Mouse (Mus musculus) hindbrain, embryonic 10.5 days (tissue): Measurements from ENCODE around the gene Trp53tg5. TPM values are rescaled to one million over a fixed set of nuclear protein-coding genes. Genes with fewer than 3 reads are reported as not detected.

ENCODE experiments used
- DNase-seq: peaks from one replicate; pipeline ENCODE4 v3.0.0-alpha.2; 2017; ENCODE audit warnings: low spot score
- H3K27ac ChIP-seq: fragments of 300-500 bp; sonication (generic); 2 replicates; pipeline ENCODE4 v1.5.1; 2016; ENCODE audit warnings: mild to moderate bottlenecking, moderate library complexity
- H3K27me3 ChIP-seq: fragments of 300-500 bp; sonication (generic); 2 replicates; pipeline ENCODE4 v1.6.1; 2016; ENCODE audit warnings: mild to moderate bottlenecking; ENCODE audit not compliant: poor library complexity, insufficient read depth, severe bottlenecking
- H3K36me3 ChIP-seq: fragments of 300-500 bp; sonication (generic); 2 replicates; pipeline ENCODE4 v1.6.1; 2016; ENCODE audit warnings: mild to moderate bottlenecking, moderate library complexity
- H3K4me1 ChIP-seq: fragments of 300-500 bp; sonication (generic); replicated peaks from 2 replicates; pipeline ENCODE4 v1.6.1; 2016; ENCODE audit warnings: mild to moderate bottlenecking
- H3K4me3 ChIP-seq: fragments of 300-500 bp; sonication (generic); 2 replicates; pipeline ENCODE4 v1.5.1; 2016; ENCODE audit warnings: mild to moderate bottlenecking, moderate library complexity
- H3K9me3 ChIP-seq: fragments of 300-500 bp; sonication (generic); 2 replicates; pipeline ENCODE4 v1.6.1; 2016; ENCODE audit warnings: mild to moderate bottlenecking, moderate library complexity
- WGBS: fragments of 180-500 bp; shearing (Covaris S2); methylation state at CpG from one replicate; pipeline ENCODE4 v1.1.7; 2016; 5-methylcytosine and 5-hydroxymethylcytosine counted together
- polyA plus RNA-seq: library from polyadenylated mRNA; unstranded; fragments of >200 nt; fragmentation: Nextera tagmentation; extraction: Ambion mirVana; gene quantifications from 2 replicates; pipeline ENCODE4 v1.2.1, GENCODE M21; 2016

Trp53tg5 gene
- polyA plus RNA-seq, 1 experiment from 2014 or later, result not detected

DNA sequence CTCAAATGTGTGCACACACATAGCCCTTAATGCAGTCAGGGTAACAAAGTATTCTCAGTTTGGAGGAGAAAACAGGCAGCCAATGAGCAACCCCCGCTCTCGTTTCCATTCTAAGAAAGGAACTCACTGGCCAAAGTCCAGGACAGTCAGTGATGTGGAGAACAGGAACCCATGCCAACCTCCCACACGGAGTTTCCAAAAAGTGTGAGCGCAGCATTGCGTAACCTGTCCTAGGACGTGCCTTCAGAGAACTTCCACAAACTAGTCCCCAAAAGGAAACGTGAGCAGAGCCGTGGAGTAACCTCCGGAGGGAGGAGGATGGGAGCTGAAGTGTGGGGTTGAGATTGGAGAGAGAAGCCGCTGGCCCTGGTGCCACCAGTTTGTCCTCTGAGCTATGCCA, 18.7 kb downstream of the Trp53tg5 start:
- Histone ChIP-seq H3K9me3 (no peaks in the 10 kb centered on the region), H3K4me3 (no peak overlapping the region), H3K4me1 (peaks cover 31% of the 10 kb centered on the region), H3K27me3 (0 out of 2 replicates have a peak, but pooled peaks cover 6% of the 10 kb centered on the region), H3K27ac (no peak overlapping the region), H3K36me3 (no peaks in the 10 kb centered on the region)
- no peak for DNase-seq
- 83% methylated on average over 10 of the region's 10 CpGs for WGBS

GRCm38 (mm10) chr2:164453887-164454500, 19.5 kb downstream of the Trp53tg5 start:
- Histone ChIP-seq H3K36me3 (no peaks in the 10 kb centered on the region), H3K4me1 (peaks cover 31% of the 10 kb centered on the region), H3K9me3 (no peaks in the 10 kb centered on the region), H3K4me3 (no peak overlapping the region), H3K27me3 (0 out of 2 replicates have a peak, but pooled peaks cover 6% of the 10 kb centered on the region), H3K27ac (no peak overlapping the region)
- 76% methylated on average over 7 of the region's 7 CpGs for WGBS
- DNase-seq, result no peak

DNA sequence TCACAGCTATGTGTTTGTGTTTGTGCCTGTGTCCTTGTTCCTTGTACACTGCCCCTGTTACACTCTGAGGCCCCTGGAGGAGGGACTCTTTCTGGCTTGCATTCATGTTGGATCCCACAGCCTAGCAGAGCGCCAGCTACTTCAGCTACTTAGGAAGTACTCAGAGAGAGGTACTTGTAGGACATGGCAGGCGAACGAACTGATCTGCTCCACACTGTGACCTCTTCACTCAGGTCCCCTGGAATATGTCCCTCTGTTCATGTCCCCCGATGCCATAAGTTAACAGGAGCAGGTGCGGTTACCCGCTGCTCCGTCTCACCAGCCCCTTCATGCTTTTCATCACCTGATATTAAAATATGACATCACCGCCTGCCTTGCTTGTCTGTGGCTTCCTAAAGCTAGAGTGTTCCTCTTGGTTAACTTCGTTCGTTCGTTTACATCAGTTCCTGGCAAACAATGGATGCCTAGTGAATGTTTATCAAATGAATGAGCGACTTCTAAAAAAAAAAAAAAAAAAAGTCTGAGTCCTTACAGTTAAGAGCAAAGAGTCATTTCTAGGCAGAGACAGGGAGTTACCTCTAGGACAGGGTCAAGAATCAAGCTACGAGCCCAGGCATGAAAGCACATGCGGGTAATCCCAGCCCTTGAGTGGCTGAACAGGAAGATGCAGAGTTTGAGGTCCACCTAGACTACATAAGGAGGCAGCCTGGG, 20.3 kb downstream of the Trp53tg5 start:
- 0 out of 2 replicates have a peak, but pooled peaks cover 6% of the 10 kb centered on the region for H3K27me3 ChIP-seq
- no peaks in the 10 kb centered on the region for H3K9me3 ChIP-seq
- H3K27ac ChIP-seq, result no peak overlapping the region
- 82% methylated on average over 14 of the region's 14 CpGs for WGBS
- peaks cover 31% of the 10 kb centered on the region for H3K4me1 ChIP-seq
- no peak overlapping the region for H3K4me3 ChIP-seq
- no peak for DNase-seq
- no peaks in the 10 kb centered on the region for H3K36me3 ChIP-seq

- Histone ChIP-seq H3K4me3 (no peak overlapping the region), H3K36me3 (no peaks in the 10 kb centered on the region), H3K27me3 (0 out of 2 replicates have a peak, but pooled peaks cover 6% of the 10 kb centered on the region), H3K9me3 (no peaks in the 10 kb centered on the region), H3K27ac (no peak overlapping the region), H3K4me1 (peaks cover 27% of the 10 kb centered on the region)
- 56% methylated on average over 12 of the region's 13 CpGs for WGBS
- DNase-seq, result no peak
Measured at GRCm38 (mm10) chr2:164452000-164452676, 21.4 kb downstream of the Trp53tg5 start.

GRCm38 (mm10) chr2:164449341-164450042, 24.0 kb downstream of the Trp53tg5 start:
- Histone ChIP-seq H3K4me3 (no peak overlapping the region), H3K27me3 (peaks cover 6% of the 10 kb centered on the region; the same call in 1 of the 2 replicates), H3K9me3 (no peaks in the 10 kb centered on the region), H3K4me1 (peaks cover 9% of the 10 kb centered on the region; the same call in 1 of the 2 replicates), H3K27ac (no peak overlapping the region), H3K36me3 (no peaks in the 10 kb centered on the region)
- no peak for DNase-seq
- 88% methylated on average over 14 of the region's 14 CpGs for WGBS

- no peak overlapping the region for H3K27ac ChIP-seq
- H3K4me3 ChIP-seq, result no peak overlapping the region
- 86% methylated on average over 5 of the region's 5 CpGs for WGBS
Measured at GRCm38 (mm10) chr2:164448921-164449320, 24.6 kb downstream of the Trp53tg5 start.

DNA sequence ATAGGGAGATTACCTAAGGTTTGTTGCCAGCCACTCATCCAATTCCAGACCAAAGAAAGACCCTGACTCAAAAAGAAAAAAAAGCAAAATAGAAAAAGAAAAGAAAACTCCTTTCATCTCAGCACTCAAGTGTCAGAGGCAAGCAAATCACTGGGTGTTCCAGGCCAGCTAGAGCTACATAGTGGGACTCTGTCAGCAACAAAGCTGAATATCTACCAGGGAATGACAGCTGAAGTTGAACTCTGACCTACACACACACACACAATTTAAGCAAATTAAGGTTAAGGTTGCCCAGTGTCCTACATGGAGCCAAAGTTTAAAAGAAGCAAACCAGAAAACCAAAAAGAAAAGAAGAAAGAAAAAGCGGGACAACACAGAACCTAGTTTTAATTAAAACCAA, 25.4 kb downstream of the Trp53tg5 start:
- H3K27me3 ChIP-seq, result peaks cover 4% of the 10 kb centered on the region; the same call in 1 of the 2 replicates
- WGBS, result 79% methylated on average over 1 of the region's 1 CpGs
- no peak overlapping the region for H3K4me3 ChIP-seq
- no peak for DNase-seq
- no peaks in the 10 kb centered on the region for H3K9me3 ChIP-seq
- no peak overlapping the region for H3K27ac ChIP-seq
- H3K36me3 ChIP-seq, result no peaks in the 10 kb centered on the region
- peaks cover 17% of the 10 kb centered on the region for H3K4me1 ChIP-seq

More at GRCm38 (mm10) chr2:164448921-164449320, 24.6 kb downstream of the Trp53tg5 start:
- Histone ChIP-seq H3K27me3 (peaks cover 6% of the 10 kb centered on the region; the same call in 1 of the 2 replicates), H3K9me3 (no peaks in the 10 kb centered on the region), H3K36me3 (no peaks in the 10 kb centered on the region), H3K4me1 (peaks cover 9% of the 10 kb centered on the region; the same call in 1 of the 2 replicates)
- DNase-seq, result no peak

- H3K9me3 ChIP-seq, result no peaks in the 10 kb centered on the region
- peaks cover 12% of the 10 kb centered on the region for H3K27me3 ChIP-seq
- peaks cover 29% of the 10 kb centered on the region for H3K4me1 ChIP-seq
- no peak overlapping the region for H3K27ac ChIP-seq
- WGBS, result 88% methylated on average over 3 of the region's 3 CpGs
- no peaks in the 10 kb centered on the region for H3K36me3 ChIP-seq
- DNase-seq, result no peak
- H3K4me3 ChIP-seq, result no peak overlapping the region
Measured at GRCm38 (mm10) chr2:164446086-164446469, 27.4 kb downstream of the Trp53tg5 start.

DNA sequence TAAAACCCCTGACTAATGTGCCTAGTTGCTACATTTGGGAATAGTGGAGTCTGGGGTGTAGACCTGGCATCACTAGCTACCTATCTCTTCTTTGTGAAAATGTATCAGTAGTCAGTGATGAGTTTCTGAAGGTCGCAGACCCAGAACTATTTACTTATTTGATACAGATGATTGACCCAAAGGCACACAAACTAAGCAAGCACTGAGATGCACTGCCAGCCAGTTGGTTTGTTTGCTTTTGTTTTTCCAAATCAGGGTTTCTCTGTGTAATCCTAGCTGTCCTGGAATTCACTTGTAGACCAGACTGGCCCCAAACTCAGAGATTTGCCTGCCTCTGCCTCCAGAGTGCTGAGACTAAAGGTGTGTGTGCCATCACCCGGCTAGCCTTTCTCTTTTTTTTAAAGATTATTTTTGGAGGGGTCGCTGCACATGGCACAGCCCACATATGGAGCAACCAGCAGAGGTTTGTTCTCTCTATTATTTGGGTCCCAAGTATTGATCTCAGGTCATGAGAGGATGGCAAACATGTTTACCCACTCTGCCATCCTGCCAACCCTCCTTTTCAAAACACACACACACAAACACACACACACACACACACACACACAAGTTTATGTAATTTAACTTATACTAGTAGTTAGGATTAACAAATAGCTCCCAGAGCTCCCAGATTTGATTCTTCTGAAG, 28.0 kb downstream of the Trp53tg5 start:
- Histone ChIP-seq H3K4me3 (no peak overlapping the region), H3K9me3 (no peaks in the 10 kb centered on the region), H3K4me1 (peaks cover 32% of the 10 kb centered on the region), H3K27ac (no peak overlapping the region), H3K36me3 (no peaks in the 10 kb centered on the region), H3K27me3 (peaks cover 17% of the 10 kb centered on the region)
- no peak for DNase-seq
- WGBS, result 87% methylated on average over 3 of the region's 3 CpGs

DNA sequence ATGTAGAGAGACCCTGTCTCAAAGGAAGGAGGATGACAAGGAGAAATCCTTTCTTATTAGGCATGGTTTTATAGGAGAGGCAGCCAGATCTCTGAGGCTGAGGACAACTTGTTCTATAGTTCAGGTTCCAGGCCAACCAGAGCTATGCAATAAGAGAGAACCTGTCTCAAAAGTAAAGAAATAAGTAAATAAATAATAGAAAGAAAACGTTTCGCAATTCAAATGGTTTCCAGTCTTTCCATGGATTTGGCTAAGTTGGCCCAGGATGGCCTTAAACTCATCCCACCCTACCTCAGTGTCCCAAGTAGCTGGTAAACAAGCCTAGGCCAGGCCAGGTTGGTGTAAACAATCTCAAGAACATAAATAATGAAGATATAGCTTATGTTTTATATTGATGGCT, 28.8 kb downstream of the Trp53tg5 start:
- WGBS, result 81% methylated on average over 2 of the region's 2 CpGs

DNA sequence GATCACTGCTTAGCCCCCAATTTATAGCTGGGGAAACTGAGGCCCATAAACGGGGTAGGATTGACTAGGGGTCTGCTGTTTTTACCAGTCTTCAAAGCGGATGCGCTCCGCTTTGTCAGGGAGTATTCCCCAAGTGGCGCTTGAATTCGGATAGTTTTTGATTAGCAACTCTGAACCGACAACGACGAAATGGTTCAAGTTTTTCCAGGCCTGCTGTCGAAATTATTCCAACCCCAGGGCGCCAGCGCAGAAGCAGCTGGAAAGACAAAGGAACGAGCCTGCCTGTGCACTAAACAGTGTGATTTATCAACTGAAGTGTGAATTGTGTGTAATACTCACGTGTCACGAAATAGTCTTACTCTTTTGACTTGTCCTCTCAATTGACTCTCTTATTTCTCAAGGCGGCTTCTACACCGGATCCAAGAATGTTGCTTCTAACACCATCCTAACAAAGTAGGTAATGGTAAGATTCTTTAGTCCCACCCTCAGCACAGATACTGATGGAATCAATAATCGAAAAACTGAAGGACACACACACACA, 30.0 kb downstream of the Trp53tg5 start, which contains the start of gene Sdc4:
TSS of gene Sdc4 (minus strand) at position 428 of the 541 bp plus-strand sequence.
- peak within 1 kb of the TSS; percentile 88 for H3K27ac ChIP-seq
- DNase-seq, result no peak
- H3K27me3 ChIP-seq, result peaks cover 26% of the 10 kb centered on the region
- peaks cover 37% of the 10 kb centered on the region for H3K4me1 ChIP-seq
- 8% methylated on average over 18 of the region's 18 CpGs for WGBS
- H3K36me3 ChIP-seq, result no peaks in the 10 kb centered on the region
- H3K9me3 ChIP-seq, result no peaks in the 10 kb centered on the region
- H3K4me3 ChIP-seq, result peak within 1 kb of the TSS; percentile 70

More for the DNA sequence above, 28.8 kb downstream of the Trp53tg5 start:
- no peak for DNase-seq
- no peak overlapping the region for H3K4me3 ChIP-seq
- H3K4me1 ChIP-seq, result peaks cover 37% of the 10 kb centered on the region
- no peak overlapping the region for H3K27ac ChIP-seq
- no peaks in the 10 kb centered on the region for H3K36me3 ChIP-seq
- no peaks in the 10 kb centered on the region for H3K9me3 ChIP-seq
- H3K27me3 ChIP-seq, result peaks cover 23% of the 10 kb centered on the region

- H3K4me1 ChIP-seq, result peaks cover 37% of the 10 kb centered on the region
- H3K4me3 ChIP-seq, result peak overlapping the region; percentile 70
- H3K27ac ChIP-seq, result peak overlapping the region; percentile 88
- H3K9me3 ChIP-seq, result no peaks in the 10 kb centered on the region
- DNase-seq, result peak; percentile 85
- under 1% methylated on average over 26 of the region's 26 CpGs for WGBS
- H3K36me3 ChIP-seq, result no peaks in the 10 kb centered on the region
- H3K27me3 ChIP-seq, result peaks cover 26% of the 10 kb centered on the region
Measured at GRCm38 (mm10) chr2:164443051-164443437, 30.5 kb downstream of the Trp53tg5 start.
